Mouse (Mus musculus) forebrain, embryonic 15.5 days (tissue): ENCODE measurements at regions not wholly inside any gene's neighbourhood (a gene's known extent, or its start where the extent isn't known, plus 50 kb on each side); places are given as distances from the start of the nearest gene placed in this dataset.
"Not testable (repeated sequence)": the region's sequence is repeated elsewhere in the genome, so short reads cannot be mapped to it uniquely, and the experiment has no call there.

ENCODE experiments used
- ATAC-seq: fragments of 200-750 bp; cut with Nextera tagmentation; replicated peaks from 2 replicates; pipeline ENCODE4 v1.8.0; 2017; ENCODE audit warnings: mild to moderate bottlenecking, moderate TSS enrichment, moderate library complexity
- H3K27ac ChIP-seq: fragments of 300-500 bp; sonication (generic); replicated peaks from 2 replicates; pipeline ENCODE4 v1.5.1; 2015; ENCODE audit warnings: mild to moderate bottlenecking, inconsistent platforms
- H3K27me3 ChIP-seq: fragments of 300-500 bp; sonication (generic); 2 replicates; pipeline ENCODE4 v1.6.1; 2015; ENCODE audit warnings: inconsistent platforms
- H3K36me3 ChIP-seq: fragments of 300-500 bp; sonication (generic); 2 replicates; pipeline ENCODE4 v1.6.1; 2015; ENCODE audit warnings: mild to moderate bottlenecking, inconsistent platforms
- H3K4me1 ChIP-seq: fragments of 300-500 bp; sonication (generic); 2 replicates; pipeline ENCODE4 v1.6.1; 2015; ENCODE audit warnings: inconsistent platforms
- H3K4me2 ChIP-seq: fragments of 300-500 bp; sonication (generic); replicated peaks from 2 replicates; pipeline ENCODE4 v1.6.1; 2015; ENCODE audit warnings: mild to moderate bottlenecking, inconsistent platforms
- H3K4me3 ChIP-seq: fragments of 300-500 bp; sonication (generic); 2 replicates; pipeline ENCODE4 v1.5.1; 2015; ENCODE audit warnings: mild to moderate bottlenecking, inconsistent platforms
- H3K9ac ChIP-seq: fragments of 300-500 bp; sonication (generic); replicated peaks from 2 replicates; pipeline ENCODE4 v1.6.1; 2015; ENCODE audit warnings: mild to moderate bottlenecking, inconsistent platforms
- H3K9me3 ChIP-seq: fragments of 300-500 bp; sonication (generic); 2 replicates; pipeline ENCODE4 v1.6.1; 2016; ENCODE audit warnings: inconsistent platforms
- WGBS: fragments of 180-500 bp; shearing (Covaris S2); methylation state at CpG from one replicate; pipeline ENCODE4 v1.1.7; 2015; ENCODE audit warnings: mixed read lengths; 5-methylcytosine and 5-hydroxymethylcytosine counted together

DNA sequence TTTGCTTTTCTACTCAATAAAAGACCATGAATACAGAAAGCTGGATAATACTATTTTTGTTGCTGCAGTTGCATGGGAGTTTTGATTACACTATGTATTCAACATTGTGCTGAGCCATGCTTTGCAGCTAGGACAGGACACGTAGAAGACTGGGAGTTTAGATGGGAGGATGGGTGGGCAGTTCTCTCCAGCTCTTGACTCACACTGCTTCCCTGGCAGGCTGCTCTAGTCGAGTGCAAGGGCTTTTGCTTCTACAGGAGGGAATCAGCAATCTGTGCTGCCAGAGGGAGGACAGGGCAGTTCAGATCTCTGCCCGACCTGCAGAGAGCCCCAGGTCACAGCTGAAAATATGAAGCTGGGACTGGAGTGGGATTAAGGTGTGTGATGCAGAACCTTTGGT, 135.3 kb upstream of the Camk1g start:
- Histone ChIP-seq H3K27ac (no peak overlapping the region), H3K36me3 (no peaks in the 10 kb centered on the region), H3K9me3 (no peaks in the 10 kb centered on the region), H3K4me3 (no peak overlapping the region), H3K4me2 (no peak overlapping the region), H3K27me3 (no peaks in the 10 kb centered on the region), H3K9ac (no peak overlapping the region), H3K4me1 (no peaks in the 10 kb centered on the region)
- 54% methylated on average over 3 of the region's 3 CpGs for WGBS
- no peak for ATAC-seq

- H3K9ac ChIP-seq, result no peak overlapping the region
These were observed 134.5 kb upstream of the Camk1g start for GRCm38 (mm10) chr1:193504611-193505010.

DNA sequence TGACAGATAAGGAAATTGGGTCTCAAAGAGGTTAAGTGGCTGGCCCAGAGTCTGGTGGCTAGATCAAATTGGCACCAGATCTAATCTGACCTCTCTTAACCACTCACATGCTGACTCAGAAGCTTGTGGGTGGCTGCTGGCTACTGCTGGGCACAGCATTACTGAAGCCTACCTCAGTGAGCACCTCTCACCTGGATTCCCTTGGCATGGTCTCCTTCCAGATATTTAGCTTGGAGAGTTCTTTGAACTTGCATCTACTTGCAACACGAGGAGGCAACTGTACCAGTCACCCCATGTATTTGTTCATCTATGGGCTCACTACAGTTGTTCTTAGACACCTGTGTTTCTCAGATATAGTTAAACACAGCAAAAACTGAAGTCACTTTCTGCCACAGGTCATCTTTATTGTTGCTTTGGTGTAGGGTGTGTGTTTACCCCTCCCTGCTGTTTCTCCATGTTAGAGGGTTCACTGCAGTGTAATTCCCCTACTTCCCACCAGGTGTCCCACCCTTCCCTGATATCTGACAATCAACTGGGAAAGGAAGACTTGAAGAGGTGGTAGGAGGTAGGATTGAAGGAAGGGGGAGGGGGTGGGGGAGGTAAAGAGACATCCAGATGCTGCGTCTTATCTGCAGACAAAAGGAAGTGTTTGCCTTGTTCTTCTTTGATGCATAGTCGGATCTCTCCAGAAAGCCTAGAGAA, 133.7 kb upstream of the Camk1g start:
- H3K4me2 ChIP-seq, result no peak overlapping the region
- peak; percentile 51; the same call in 1 of the 2 replicates for ATAC-seq
- WGBS, result 29% methylated on average over 3 of the region's 3 CpGs

More at GRCm38 (mm10) chr1:193504611-193505010, 134.5 kb upstream of the Camk1g start:
- no peak overlapping the region for H3K4me2 ChIP-seq
- H3K4me3 ChIP-seq, result no peak overlapping the region
- WGBS, result 54% methylated on average over 3 of the region's 3 CpGs
- H3K36me3 ChIP-seq, result no peaks in the 10 kb centered on the region
- H3K9me3 ChIP-seq, result no peaks in the 10 kb centered on the region
- ATAC-seq, result no peak
- H3K27ac ChIP-seq, result no peak overlapping the region
- H3K27me3 ChIP-seq, result no peaks in the 10 kb centered on the region
- no peaks in the 10 kb centered on the region for H3K4me1 ChIP-seq

DNA sequence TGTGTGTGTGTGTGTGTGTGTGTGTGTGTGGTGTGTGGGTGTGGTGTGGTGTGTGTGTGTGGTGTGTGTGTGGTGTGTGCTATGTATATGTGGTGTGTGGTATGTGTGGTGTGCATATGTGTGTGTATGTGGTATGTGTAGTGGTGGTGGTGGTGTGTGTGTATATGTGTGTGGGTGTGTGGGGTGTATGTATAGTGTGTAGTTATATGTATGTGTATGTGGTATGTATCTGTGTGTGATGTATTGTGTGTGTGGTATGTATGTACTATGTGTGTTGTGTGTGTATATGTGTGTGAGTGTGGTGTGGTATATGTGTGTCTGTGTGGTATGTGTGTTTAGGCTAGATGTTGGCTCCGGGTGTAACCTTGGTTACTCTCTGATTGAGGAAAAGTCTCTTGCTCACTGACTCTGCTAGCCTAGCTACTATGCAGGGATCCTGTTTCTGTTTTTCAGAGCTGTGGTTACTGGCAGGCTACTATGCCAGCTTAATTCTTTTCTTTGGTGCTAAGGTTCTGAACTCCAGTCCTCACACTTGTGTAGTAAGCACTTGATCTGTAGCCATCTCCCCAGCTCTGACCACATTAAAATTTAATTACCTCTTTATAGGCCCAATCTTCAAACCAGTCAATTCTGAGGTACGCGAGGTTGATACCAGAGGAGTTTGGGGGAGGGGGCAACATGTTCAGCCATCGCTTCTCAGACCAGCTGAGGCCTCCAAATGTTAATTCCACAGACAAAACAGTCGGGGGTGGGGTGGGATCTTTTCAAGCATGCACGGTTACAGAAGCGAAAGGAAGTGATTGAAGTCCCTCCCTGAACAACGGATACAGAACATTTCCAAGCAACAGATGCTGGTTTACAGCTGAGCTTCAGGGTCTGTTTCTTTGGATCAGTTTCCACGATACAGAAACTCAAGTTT, 126.4 kb upstream of the Camk1g start:
- peak; percentile 51; the same call in 1 of the 2 replicates for ATAC-seq

More for the DNA sequence above, 133.7 kb upstream of the Camk1g start:
- Histone ChIP-seq H3K4me3 (no peak overlapping the region), H3K9ac (no peak overlapping the region), H3K36me3 (no peaks in the 10 kb centered on the region), H3K9me3 (no peaks in the 10 kb centered on the region), H3K27ac (no peak overlapping the region), H3K4me1 (no peaks in the 10 kb centered on the region), H3K27me3 (no peaks in the 10 kb centered on the region)

GRCm38 (mm10) chr1:193488039-193488438, 117.9 kb upstream of the Camk1g start:
- Histone ChIP-seq H3K9me3 (no peaks in the 10 kb centered on the region), H3K9ac (no peak overlapping the region), H3K4me3 (no peak overlapping the region), H3K36me3 (no peaks in the 10 kb centered on the region), H3K4me1 (no peaks in the 10 kb centered on the region), H3K4me2 (no peak overlapping the region), H3K27me3 (no peaks in the 10 kb centered on the region), H3K27ac (no peak overlapping the region)
- WGBS, result 34% methylated on average over 6 of the region's 6 CpGs
- no peak; the same call in 1 of the 2 replicates for ATAC-seq

More for the DNA sequence above, 126.4 kb upstream of the Camk1g start:
- no peak overlapping the region for H3K9ac ChIP-seq
- peaks cover 10% of the 10 kb centered on the region for H3K4me1 ChIP-seq
- no peaks in the 10 kb centered on the region for H3K36me3 ChIP-seq
- 26% methylated on average over 9 of the region's 9 CpGs for WGBS
- no peak overlapping the region for H3K27ac ChIP-seq
- H3K4me2 ChIP-seq, result no peak overlapping the region
- H3K9me3 ChIP-seq, result no peaks in the 10 kb centered on the region
- no peak overlapping the region for H3K4me3 ChIP-seq
- H3K27me3 ChIP-seq, result no peaks in the 10 kb centered on the region

GRCm38 (mm10) chr1:193486668-193487067, 116.6 kb upstream of the Camk1g start:
- not testable (repeated sequence) for H3K9me3 ChIP-seq, H3K4me1 ChIP-seq, H3K4me3 ChIP-seq, H3K4me2 ChIP-seq, H3K9ac ChIP-seq, H3K27me3 ChIP-seq, H3K27ac ChIP-seq, ATAC-seq, H3K36me3 ChIP-seq
- 0% methylated on average over 2 of the region's 2 CpGs for WGBS

- H3K27me3 ChIP-seq, result no peaks in the 10 kb centered on the region
- 89% methylated on average over 11 of the region's 11 CpGs for WGBS
- H3K4me3 ChIP-seq, result no peak overlapping the region
- ATAC-seq, result no peak
- no peaks in the 10 kb centered on the region for H3K4me1 ChIP-seq
- no peak overlapping the region for H3K27ac ChIP-seq
- H3K4me2 ChIP-seq, result no peak overlapping the region
- H3K9ac ChIP-seq, result no peak overlapping the region
- no peaks in the 10 kb centered on the region for H3K9me3 ChIP-seq
- H3K36me3 ChIP-seq, result no peaks in the 10 kb centered on the region
These were observed 114.9 kb upstream of the Camk1g start for GRCm38 (mm10) chr1:193484977-193485376.

DNA sequence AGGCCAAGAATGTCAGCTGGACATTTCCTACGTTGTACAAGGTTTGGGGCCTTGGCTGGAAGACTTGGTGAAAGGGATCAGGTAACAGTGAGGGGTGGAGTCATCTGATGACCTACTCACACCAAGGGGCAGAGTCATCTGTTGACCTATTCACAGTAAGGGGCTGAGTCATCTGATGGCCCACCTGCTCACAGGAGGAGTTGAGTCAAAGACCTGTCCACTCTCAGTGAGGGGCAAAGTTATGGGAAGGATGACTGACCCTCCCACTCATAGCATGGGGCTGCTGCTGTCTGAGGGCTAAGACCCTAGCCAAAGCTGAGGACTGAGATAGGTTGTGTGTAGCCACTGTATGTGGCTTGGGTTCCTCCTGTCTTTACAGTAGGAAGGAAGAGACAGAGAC, 107.2 kb upstream of the Camk1g start:
- no peaks in the 10 kb centered on the region for H3K4me1 ChIP-seq
- no peak overlapping the region for H3K27ac ChIP-seq
- no peak overlapping the region for H3K4me2 ChIP-seq
- no peak overlapping the region for H3K9ac ChIP-seq
- H3K27me3 ChIP-seq, result no peaks in the 10 kb centered on the region
- no peak overlapping the region for H3K4me3 ChIP-seq
- WGBS, result 47% methylated on average over 1 of the region's 1 CpGs
- ATAC-seq, result no peak
- H3K9me3 ChIP-seq, result no peaks in the 10 kb centered on the region
- H3K36me3 ChIP-seq, result no peaks in the 10 kb centered on the region

- no peak overlapping the region for H3K27ac ChIP-seq
- 73% methylated on average over 7 of the region's 7 CpGs for WGBS
- no peak for ATAC-seq
- no peak overlapping the region for H3K4me2 ChIP-seq
- H3K36me3 ChIP-seq, result no peaks in the 10 kb centered on the region
- no peaks in the 10 kb centered on the region for H3K9me3 ChIP-seq
- H3K4me3 ChIP-seq, result no peak overlapping the region
- H3K27me3 ChIP-seq, result no peaks in the 10 kb centered on the region
- no peak overlapping the region for H3K9ac ChIP-seq
- H3K4me1 ChIP-seq, result no peaks in the 10 kb centered on the region
These were observed 106.7 kb upstream of the Camk1g start for GRCm38 (mm10) chr1:193476805-193477204.

GRCm38 (mm10) chr1:193466306-193466705, 96.2 kb upstream of the Camk1g start:
- no peak overlapping the region for H3K4me2 ChIP-seq
- no peaks in the 10 kb centered on the region for H3K36me3 ChIP-seq
- H3K27ac ChIP-seq, result no peak overlapping the region
- H3K4me3 ChIP-seq, result no peak overlapping the region
- ATAC-seq, result no peak
- H3K4me1 ChIP-seq, result no peaks in the 10 kb centered on the region
- no peaks in the 10 kb centered on the region for H3K9me3 ChIP-seq
- H3K27me3 ChIP-seq, result no peaks in the 10 kb centered on the region
- no peak overlapping the region for H3K9ac ChIP-seq

GRCm38 (mm10) chr1:193459735-193460134, 89.6 kb upstream of the Camk1g start:
- no peaks in the 10 kb centered on the region for H3K36me3 ChIP-seq
- H3K9ac ChIP-seq, result no peak overlapping the region
- H3K4me3 ChIP-seq, result no peak overlapping the region
- H3K9me3 ChIP-seq, result no peaks in the 10 kb centered on the region
- H3K4me1 ChIP-seq, result peaks cover 3% of the 10 kb centered on the region; the same call in 1 of the 2 replicates
- ATAC-seq, result no peak
- no peak overlapping the region for H3K27ac ChIP-seq
- no peaks in the 10 kb centered on the region for H3K27me3 ChIP-seq
- H3K4me2 ChIP-seq, result no peak overlapping the region
- 64% methylated on average over 5 of the region's 5 CpGs for WGBS

DNA sequence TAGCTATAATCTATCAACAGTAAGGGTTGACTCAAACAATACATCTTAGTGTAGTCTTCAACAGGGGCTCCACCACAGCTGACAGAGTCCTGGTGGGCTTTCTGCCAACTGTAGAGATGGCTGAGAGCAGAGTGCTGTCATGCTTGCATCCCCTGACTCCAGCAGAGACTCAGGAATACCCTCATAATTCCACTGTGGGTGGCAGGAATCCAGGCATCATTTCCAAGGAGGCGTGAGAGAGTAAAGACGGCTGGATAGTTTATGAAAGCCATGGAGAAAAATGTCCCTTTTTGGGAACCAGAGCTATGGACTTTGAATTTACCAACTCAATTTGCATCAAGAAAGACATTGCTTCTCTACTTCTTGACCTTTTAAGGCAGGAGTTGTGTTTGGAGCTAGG, 87.8 kb upstream of the Camk1g start:
- Histone ChIP-seq H3K27me3 (no peaks in the 10 kb centered on the region), H3K27ac (no peak overlapping the region), H3K4me2 (no peak overlapping the region), H3K36me3 (no peaks in the 10 kb centered on the region), H3K4me1 (peaks cover 3% of the 10 kb centered on the region; the same call in 1 of the 2 replicates), H3K9ac (no peak overlapping the region), H3K9me3 (no peaks in the 10 kb centered on the region), H3K4me3 (no peak overlapping the region)
- no peak for ATAC-seq
- WGBS, result 75% methylated on average over 2 of the region's 2 CpGs
